Mouse (Mus musculus) midbrain, embryonic 14.5 days (tissue): Measurements from ENCODE around the gene Btn2a2. TPM values are rescaled to one million over a fixed set of nuclear protein-coding genes. Genes with fewer than 3 reads are reported as not detected.

Experiments used
- ATAC-seq: fragments of 200-750 bp; cut with Nextera tagmentation; 2 replicates; pipeline ENCODE4 v1.8.0; 2017; ENCODE audit warnings: moderate number of reproducible peaks, moderate library complexity; ENCODE audit not compliant: low FRiP score, low TSS enrichment
- DNase-seq: peaks from one replicate; pipeline ENCODE4 v3.0.0-alpha.2; 2015
- H3K27ac ChIP-seq: fragments of 300-500 bp; sonication (generic); replicated peaks from 2 replicates; pipeline ENCODE4 v1.5.1; 2014; ENCODE audit warnings: mild to moderate bottlenecking, low read depth, low read length, moderate library complexity
- H3K27me3 ChIP-seq: fragments of 300-500 bp; sonication (generic); 2 replicates; pipeline ENCODE4 v1.6.1; 2014; ENCODE audit warnings: low read length, control low read depth, mixed read lengths; ENCODE audit not compliant: control insufficient read depth, insufficient read depth
- H3K36me3 ChIP-seq: fragments of 300-500 bp; sonication (generic); 2 replicates; pipeline ENCODE4 v1.6.1; 2014; ENCODE audit warnings: low read length, control low read depth; ENCODE audit not compliant: control insufficient read depth, insufficient read depth
- H3K4me1 ChIP-seq: fragments of 300-500 bp; sonication (generic); 2 replicates; pipeline ENCODE4 v1.6.1; 2014; ENCODE audit warnings: mild to moderate bottlenecking, antibody characterized with exemption, low read length, control low read depth; ENCODE audit not compliant: control insufficient read depth, insufficient read depth
- H3K4me2 ChIP-seq: fragments of 300-500 bp; sonication (generic); 2 replicates; pipeline ENCODE4 v1.6.1; 2014; ENCODE audit warnings: mild to moderate bottlenecking, low read length, moderate library complexity
- H3K4me3 ChIP-seq: fragments of 300-500 bp; sonication (generic); replicated peaks from 2 replicates; pipeline ENCODE4 v1.5.1; 2014; ENCODE audit warnings: low read depth, low read length
- H3K9ac ChIP-seq: fragments of 300-500 bp; sonication (generic); replicated peaks from 2 replicates; pipeline ENCODE4 v1.6.1; 2014; ENCODE audit warnings: mild to moderate bottlenecking, low read length, moderate library complexity
- H3K9me3 ChIP-seq: fragments of 300-500 bp; sonication (generic); 2 replicates; pipeline ENCODE4 v1.6.1; 2016; ENCODE audit warnings: low read length, control low read depth, mixed read lengths; ENCODE audit not compliant: control insufficient read depth
- WGBS: fragments of 180-500 bp; shearing (Covaris S2); extraction: QIAGEN DNeasy Blood & Tissue Kit; methylation state at CpG from one replicate; pipeline ENCODE4 v1.1.7; 2014; 5-methylcytosine and 5-hydroxymethylcytosine counted together
- polyA plus RNA-seq: library from polyadenylated mRNA; unstranded; fragments of >200 nt; fragmentation: Nextera tagmentation; extraction: Ambion mirVana; gene quantifications from 2 replicates; pipeline ENCODE4 v1.2.1, GENCODE M21; 2014

The Btn2a2 gene
- polyA plus RNA-seq, 1 experiment from 2014 or later = not detected

DNA sequence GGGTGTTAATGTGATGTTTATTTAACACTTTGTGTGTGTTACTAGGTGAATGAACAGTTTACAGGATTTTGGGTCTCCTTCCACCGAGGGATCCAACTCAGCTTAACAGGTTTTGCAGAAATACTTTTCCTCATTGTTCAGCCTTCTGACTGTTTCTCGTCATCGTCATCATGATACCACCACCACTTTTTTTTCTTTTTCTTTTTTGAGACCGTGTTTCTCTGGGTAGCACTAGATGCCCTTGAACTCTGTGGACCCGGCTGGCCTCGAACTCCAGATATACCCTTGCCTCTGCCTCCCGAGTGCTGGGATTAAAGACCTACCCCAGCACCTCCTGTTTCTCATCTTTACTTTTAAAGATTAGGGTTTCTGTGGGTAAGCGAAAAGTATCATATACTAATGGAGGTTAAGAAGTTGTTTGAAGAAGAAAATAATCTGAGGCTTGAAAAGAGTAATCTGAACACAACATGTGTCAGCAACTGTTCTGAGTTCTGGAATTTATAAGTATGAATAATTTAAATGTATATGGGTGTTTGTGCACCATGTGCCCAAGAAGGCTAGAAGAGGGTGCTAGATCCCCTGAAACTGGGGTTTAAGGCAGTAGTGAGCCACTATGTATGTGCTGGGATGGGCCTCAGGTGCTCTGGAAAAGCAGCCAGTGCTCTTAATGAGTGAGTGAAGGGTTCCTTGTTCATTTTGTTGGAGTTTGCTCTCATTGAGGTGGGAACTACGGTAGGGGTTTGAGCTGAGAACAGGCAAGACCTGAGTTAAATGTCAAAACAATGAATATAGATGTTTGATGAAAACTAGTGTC lies 43.8 kb upstream of the Btn2a2 start:
- H3K4me2 ChIP-seq = peak overlapping the region; percentile 79
- ATAC-seq = no peak
- peaks cover 38% of the 10 kb centered on the region for H3K4me1 ChIP-seq
- H3K27me3 ChIP-seq = no peaks in the 10 kb centered on the region
- no peaks in the 10 kb centered on the region for H3K9me3 ChIP-seq
- no peak for DNase-seq
- WGBS = 23% methylated on average over 9 of the region's 9 CpGs
- peak overlapping the region; percentile 63 for H3K4me3 ChIP-seq
- H3K36me3 ChIP-seq = no peaks in the 10 kb centered on the region
- peak overlapping the region; percentile 93 for H3K27ac ChIP-seq
- H3K9ac ChIP-seq = peak overlapping the region; percentile 68; the same call in 1 of the 2 replicates

DNA sequence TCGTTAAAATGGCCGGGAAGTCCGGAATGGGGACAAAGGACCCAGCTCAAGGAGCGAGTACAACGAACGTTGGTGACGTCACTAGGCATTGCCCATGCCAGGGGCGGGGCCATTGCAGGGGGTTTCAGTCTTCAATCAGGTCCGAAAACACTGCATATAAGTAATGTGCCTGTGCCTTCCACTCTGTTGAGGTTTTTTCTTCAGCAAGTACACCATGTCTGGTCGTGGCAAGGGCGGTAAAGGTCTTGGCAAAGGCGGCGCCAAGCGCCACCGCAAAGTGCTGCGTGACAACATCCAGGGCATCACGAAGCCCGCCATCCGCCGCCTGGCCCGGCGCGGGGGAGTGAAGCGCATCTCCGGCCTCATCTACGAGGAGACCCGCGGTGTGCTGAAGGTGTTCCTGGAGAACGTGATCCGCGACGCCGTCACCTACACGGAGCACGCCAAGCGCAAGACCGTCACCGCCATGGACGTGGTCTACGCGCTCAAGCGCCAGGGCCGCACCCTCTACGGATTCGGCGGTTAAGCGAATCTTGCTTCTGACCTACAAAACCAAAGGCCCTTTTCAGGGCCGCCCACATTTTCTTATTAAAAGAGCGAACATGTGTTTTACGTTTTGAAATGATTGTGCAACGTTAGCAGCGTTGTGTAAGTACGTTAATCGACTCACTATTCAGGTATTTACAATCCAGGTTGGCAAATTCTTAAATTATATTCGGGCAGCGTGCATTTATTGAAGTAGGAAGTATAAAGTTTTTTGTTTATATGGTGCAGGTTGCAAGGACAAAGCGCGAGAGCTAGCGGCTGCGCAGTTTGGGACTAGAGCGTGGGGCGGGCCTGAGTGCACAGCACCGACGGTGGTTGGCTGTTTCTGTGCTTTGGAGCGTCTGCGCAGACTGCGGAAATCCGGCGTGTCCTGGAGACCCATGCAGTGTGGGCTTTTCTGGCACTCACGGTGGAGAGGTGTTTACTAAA lies 42.5 kb upstream of the Btn2a2 start, which contains the start of gene Hist1h4h:
Gene Hist1h4h, plus strand, starts transcription at position 150 of the 975 bp plus-strand sequence.
- Histone ChIP-seq H3K27ac (peak within 1 kb of the TSS; percentile 93), H3K4me2 (peak within 1 kb of the TSS; percentile 79), H3K9me3 (no peaks in the 10 kb centered on the region), H3K9ac (peak within 1 kb of the TSS; percentile 68), H3K27me3 (no peaks in the 10 kb centered on the region), H3K4me1 (peaks cover 37% of the 10 kb centered on the region), H3K36me3 (no peaks in the 10 kb centered on the region), H3K4me3 (peak within 1 kb of the TSS; percentile 63)
- WGBS = under 1% methylated on average over 59 of the region's 70 CpGs
- ATAC-seq (peak; percentile 87), DNase-seq (peak; percentile 100)

DNA sequence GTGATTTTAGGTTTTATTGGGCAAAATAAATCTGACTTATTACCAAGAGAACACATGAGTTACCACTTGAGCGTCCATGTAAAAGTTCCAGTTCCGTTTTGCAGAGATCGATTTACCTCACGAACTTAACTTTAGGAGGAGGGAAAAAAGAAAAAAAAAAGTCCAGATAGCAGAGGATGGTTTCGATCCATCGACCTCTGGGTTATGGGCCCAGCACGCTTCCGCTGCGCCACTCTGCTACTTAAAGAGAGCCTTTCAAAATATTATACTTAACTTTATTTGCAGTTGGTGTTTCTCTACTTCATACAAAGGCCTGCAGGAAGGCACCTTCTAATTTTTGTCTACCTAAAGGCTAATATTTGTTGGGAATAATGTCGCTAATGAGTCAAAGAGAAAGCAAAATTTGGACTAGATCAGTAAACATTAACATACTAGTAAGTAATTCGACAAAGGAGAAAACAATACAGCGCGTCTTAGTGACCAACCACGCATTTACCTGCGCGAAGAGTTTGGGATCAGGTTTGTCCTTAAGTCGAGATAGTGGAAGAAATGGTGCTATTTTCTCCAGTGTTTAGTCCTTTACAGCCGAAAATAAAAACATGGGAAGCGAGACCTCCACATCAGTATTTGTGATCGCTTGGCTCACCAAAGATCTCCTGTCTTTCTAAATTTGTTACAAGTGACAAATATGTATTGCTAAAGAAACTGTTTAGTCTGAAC lies 41.7 kb upstream of the Btn2a2 start:
- Histone ChIP-seq H3K9me3 (no peaks in the 10 kb centered on the region), H3K4me3 (peak overlapping the region; percentile 63), H3K9ac (peak overlapping the region; percentile 68), H3K4me1 (peaks cover 37% of the 10 kb centered on the region), H3K27ac (peak overlapping the region; percentile 93), H3K36me3 (no peaks in the 10 kb centered on the region), H3K4me2 (peak overlapping the region; percentile 79), H3K27me3 (no peaks in the 10 kb centered on the region)
- WGBS = under 1% methylated on average over 20 of the region's 20 CpGs
- DNase-seq (peak; percentile 81), ATAC-seq (peak; percentile 5; the same call in 1 of the 2 replicates)

DNA sequence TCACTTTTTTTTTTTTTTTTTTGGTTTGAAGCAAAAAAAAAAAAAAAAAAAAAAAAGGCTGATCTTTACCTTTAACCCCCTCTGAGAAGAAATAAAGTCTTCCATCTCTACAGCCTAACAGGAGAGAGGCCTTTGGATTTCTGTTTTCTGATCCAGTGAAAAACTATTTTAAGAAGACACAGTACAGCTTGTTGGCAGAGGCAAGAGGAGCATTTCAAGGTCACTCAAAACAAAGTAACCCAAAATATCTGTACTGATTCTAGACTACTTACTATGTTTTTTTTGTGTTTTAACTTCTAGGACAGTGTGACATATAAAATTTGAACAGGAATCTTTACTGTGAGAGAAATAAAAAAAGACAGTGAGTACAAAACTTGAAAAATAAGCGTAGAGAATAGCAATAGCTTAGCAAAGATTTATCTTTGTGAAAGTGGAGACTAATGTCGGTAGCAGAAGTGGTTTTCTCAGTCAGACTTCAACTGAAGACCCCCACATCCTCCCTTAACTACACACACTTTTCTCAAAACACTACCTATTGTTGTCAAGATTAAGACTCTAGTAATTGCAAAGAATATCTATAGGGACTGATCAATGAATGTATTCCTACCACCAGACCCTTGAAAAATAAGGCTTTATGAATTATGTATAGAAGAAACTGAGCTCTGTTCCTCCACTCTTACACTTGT lies 41.0 kb upstream of the Btn2a2 start:
- Histone ChIP-seq H3K27me3 (no peaks in the 10 kb centered on the region), H3K9me3 (no peaks in the 10 kb centered on the region), H3K27ac (peak overlapping the region; percentile 93), H3K4me2 (peak overlapping the region; percentile 79), H3K4me3 (peak overlapping the region; percentile 63), H3K36me3 (no peaks in the 10 kb centered on the region), H3K4me1 (peaks cover 35% of the 10 kb centered on the region), H3K9ac (peak overlapping the region; percentile 68; the same call in 1 of the 2 replicates)
- WGBS = 28% methylated on average over 2 of the region's 2 CpGs
- ATAC-seq = no peak
- DNase-seq = no peak

DNA sequence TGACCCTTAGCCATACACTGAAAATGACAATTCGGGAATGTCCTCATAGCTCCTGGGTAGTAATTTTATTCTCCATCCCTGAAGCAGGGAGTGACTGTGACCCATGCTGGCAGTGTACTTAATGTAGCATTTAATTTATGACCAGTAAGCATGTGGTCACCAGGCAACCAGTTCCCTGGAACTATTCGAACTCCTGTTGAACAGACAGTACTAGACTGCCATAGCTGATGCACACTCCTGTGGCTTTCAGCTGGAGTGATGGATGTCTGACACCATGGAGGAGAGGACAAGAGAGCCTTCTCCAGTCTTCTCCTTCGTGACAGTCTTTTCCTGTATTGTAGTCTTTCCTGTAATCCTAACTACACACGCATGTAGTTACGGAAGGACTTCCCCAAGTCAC lies 40.3 kb upstream of the Btn2a2 start:
- 78% methylated on average over 5 of the region's 5 CpGs for WGBS
- Histone ChIP-seq H3K4me1 (peaks cover 29% of the 10 kb centered on the region), H3K27me3 (no peaks in the 10 kb centered on the region), H3K4me2 (no peak overlapping the region; the same call in 1 of the 2 replicates), H3K9ac (no peak overlapping the region), H3K27ac (no peak overlapping the region), H3K9me3 (no peaks in the 10 kb centered on the region), H3K4me3 (no peak overlapping the region), H3K36me3 (no peaks in the 10 kb centered on the region)
- ATAC-seq (no peak), DNase-seq (no peak)

DNA sequence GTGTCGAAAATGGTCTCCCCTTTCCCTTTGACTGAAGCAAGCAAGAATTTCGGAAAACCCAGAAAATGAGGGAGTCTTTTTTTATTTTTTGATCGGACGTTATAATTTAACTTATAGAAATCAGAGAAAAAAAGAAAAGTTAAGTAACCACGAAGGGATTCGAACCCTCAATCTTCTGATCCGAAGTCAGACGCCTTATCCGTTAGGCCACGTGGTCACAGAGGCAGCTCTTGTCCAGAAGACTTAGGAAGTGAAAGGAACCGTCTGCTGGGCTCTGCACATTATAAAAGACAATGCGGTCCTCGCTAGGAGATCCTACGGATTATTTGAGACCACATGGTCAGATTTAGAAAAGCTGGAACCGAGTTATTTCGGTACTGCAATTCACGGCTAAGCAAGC lies 37.7 kb upstream of the Btn2a2 start:
- H3K27me3 ChIP-seq = no peaks in the 10 kb centered on the region
- ATAC-seq = peak; percentile 60; the same call in 1 of the 2 replicates
- under 1% methylated on average over 17 of the region's 17 CpGs for WGBS

DNA sequence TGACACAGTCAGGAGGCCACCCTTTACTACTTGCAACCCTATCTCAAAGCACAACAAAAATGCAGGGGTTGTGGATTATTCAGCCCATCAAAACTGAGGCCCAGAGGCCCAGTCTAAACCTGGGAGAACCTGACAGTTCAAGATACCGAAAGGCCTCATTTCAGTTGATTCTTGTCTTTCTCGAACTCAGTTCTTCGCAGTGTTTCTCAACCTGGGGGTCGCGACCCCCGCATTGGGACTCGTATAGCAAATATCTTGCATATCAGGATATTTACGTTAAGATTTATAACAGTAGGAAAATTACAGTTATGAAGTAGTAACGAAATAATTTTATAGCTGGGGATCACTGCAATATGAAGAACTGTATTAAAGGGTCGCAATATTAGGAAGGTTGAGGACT lies 37.2 kb upstream of the Btn2a2 start:
- H3K36me3 ChIP-seq = no peaks in the 10 kb centered on the region
- peak overlapping the region; percentile 46 for H3K4me3 ChIP-seq
- H3K4me1 ChIP-seq = 0 out of 2 replicates have a peak, but pooled peaks cover 11% of the 10 kb centered on the region
- no peak overlapping the region for H3K9ac ChIP-seq
- peak; percentile 65 for DNase-seq
- WGBS = 2% methylated on average over 10 of the region's 10 CpGs
- no peak for ATAC-seq
- peak overlapping the region; percentile 59 for H3K4me2 ChIP-seq
- H3K27ac ChIP-seq = no peak overlapping the region
- H3K9me3 ChIP-seq = no peaks in the 10 kb centered on the region
- no peaks in the 10 kb centered on the region for H3K27me3 ChIP-seq

More for the DNA sequence above, 37.7 kb upstream of the Btn2a2 start:
- DNase-seq = peak; percentile 97
- Histone ChIP-seq H3K9ac (peak overlapping the region; percentile 57), H3K36me3 (no peaks in the 10 kb centered on the region), H3K4me2 (peak overlapping the region; percentile 59), H3K4me1 (0 out of 2 replicates have a peak, but pooled peaks cover 11% of the 10 kb centered on the region), H3K4me3 (peak overlapping the region; percentile 46), H3K9me3 (no peaks in the 10 kb centered on the region), H3K27ac (peak overlapping the region; percentile 60; the same call in 1 of the 2 replicates)
